Mouse (Mus musculus): ENCODE results near the gene Zfp687.
"Not testable (repeated sequence)": the region's sequence is repeated elsewhere in the genome, so short reads cannot be mapped to it uniquely, and the experiment has no call there.

The Zfp687 gene

GRCm38 (mm10) chr3:95015337-95015872 lies at the start of gene Zfp687:
Gene Zfp687 (minus strand): TSS chr3:95015448.
- DNase-seq (ENCODE audit: low read depth, low spot score): peak; percentile 99

DNA sequence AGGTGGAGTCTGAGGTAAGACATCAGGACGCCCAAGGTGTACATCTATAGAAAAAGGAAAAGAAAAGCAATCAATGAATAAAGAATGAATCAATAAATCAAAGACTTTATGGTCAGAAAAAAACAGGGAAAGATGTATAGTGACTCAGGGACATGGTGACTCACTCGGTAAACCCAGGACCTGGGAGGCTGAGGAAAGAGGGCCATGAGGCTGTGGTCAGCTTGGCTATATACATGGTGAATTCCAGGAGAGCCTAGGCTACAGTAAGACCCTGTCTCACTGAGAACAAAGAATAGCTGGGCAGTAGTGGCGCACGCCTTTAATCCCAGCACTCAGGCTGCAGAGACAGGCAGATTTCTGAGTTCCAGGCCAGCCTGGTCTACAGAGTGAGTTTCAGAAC lies 48.5 kb upstream of the Zfp687 start:
- no peak for DNase-seq (ENCODE audit: low read depth, low spot score)

- DNase-seq (ENCODE audit: low read depth, low spot score): no peak
Observed at GRCm38 (mm10) chr3:95058078-95058477, 42.8 kb upstream of the Zfp687 start.

DNA sequence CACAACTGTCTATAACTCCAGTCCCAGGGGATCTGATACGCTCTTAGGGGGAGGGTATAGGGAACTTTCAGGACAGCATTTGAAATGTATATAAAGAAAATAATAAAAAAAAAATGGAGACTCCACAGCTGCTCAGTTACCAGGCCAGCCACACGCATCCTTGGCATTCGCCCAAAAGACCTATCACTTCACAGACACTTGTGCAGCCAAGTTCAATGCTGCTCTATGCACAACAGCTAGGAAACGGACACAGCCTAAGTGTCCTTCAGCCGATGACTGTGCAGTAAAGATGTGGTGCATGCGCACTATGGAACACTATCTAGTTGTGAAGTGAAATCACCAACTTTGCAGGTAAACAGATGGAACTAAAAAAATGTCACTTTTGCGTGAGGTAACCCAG lies 41.0 kb upstream of the Zfp687 start:
- no peak for DNase-seq (ENCODE audit: low read depth, low spot score)

- DNase-seq (ENCODE audit: low read depth, low spot score): no peak
Observed at GRCm38 (mm10) chr3:95054481-95055260, 39.4 kb upstream of the Zfp687 start.

GRCm38 (mm10) chr3:95053701-95054100 lies 38.5 kb upstream of the Zfp687 start:
- no peak for DNase-seq (ENCODE audit: low read depth, low spot score)

- DNase-seq (ENCODE audit: low read depth, low spot score): no peak
Observed at GRCm38 (mm10) chr3:95052959-95053358, 37.7 kb upstream of the Zfp687 start.

GRCm38 (mm10) chr3:95047914-95048313 lies 32.7 kb upstream of the Zfp687 start:
- DNase-seq (ENCODE audit: low read depth, low spot score): no peak

- no peak for DNase-seq (ENCODE audit: low read depth, low spot score)
Observed at GRCm38 (mm10) chr3:95046462-95047057, 31.3 kb upstream of the Zfp687 start.

GRCm38 (mm10) chr3:95043251-95043650 lies 28.0 kb upstream of the Zfp687 start:
- no peak for DNase-seq (ENCODE audit: low read depth, low spot score)

DNA sequence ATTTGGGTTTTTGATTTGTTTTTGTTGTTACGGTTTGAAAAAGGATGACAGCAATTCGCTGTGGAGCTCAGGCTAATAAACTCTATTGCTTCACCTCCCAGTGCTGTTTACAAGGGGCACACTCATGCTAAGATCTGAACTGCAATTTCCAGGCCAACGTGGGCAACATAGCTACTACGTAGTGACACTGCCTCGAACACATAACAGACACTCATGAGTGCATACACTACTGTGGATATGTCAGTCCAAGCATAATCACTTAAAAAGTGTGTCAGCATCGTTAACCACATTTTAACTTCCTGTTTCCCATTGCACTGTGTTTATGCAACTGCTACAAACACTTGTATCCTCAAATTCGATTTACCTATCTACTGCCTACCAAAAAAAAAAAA lies 27.6 kb upstream of the Zfp687 start:
- no peak for DNase-seq (ENCODE audit: low read depth, low spot score)

- DNase-seq (ENCODE audit: low read depth, low spot score): peak; percentile 92
Observed at GRCm38 (mm10) chr3:95042166-95042837, 27.1 kb upstream of the Zfp687 start, which contains the start of gene Psmd4. Gene Psmd4 (minus strand): TSS chr3:95042614.

GRCm38 (mm10) chr3:95041625-95042024 lies 26.4 kb upstream of the Zfp687 start:
- no peak for DNase-seq (ENCODE audit: low read depth, low spot score)

DNA sequence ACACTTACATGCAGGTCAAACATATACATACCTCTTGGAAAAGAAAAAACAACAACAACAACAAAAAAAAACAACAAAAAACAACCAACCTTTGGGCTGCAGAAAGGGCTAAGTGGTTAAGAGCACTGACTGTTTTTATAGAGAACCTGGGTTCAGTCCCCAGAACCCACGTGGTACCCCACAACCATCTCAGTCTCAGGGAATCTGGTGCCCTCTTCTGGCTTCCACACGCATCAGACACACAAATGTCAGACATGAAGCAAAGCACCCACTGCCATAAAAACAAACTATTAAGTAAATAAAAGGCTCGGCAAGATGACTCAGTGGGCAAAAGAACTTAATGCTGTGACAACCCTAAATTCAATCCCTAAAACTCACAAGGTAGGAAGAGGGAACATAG lies 14.7 kb upstream of the Zfp687 start:
- DNase-seq (ENCODE audit: low read depth, low spot score): no peak

GRCm38 (mm10) chr3:95029291-95029827 lies 14.1 kb upstream of the Zfp687 start:
- not testable (repeated sequence) for DNase-seq (ENCODE audit: low read depth, low spot score)

DNA sequence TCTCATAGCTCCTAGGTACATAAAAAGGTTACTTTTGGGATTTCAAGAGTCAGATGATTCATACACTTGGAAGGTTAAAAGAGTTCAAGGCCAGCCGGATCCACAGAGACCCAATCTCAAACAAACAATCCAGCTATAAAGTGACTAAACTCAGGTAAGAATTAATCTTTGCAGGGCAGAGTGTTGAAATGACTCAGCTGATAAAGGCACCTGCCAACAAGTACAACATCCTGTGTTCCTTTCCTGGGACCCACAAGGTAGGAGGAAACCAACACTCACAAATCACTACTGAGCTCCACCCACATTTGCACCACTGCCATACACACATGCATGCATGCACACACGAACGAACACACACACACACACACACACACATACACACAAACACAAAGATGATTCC lies 13.4 kb upstream of the Zfp687 start:
- no peak for DNase-seq (ENCODE audit: low read depth, low spot score)

DNA sequence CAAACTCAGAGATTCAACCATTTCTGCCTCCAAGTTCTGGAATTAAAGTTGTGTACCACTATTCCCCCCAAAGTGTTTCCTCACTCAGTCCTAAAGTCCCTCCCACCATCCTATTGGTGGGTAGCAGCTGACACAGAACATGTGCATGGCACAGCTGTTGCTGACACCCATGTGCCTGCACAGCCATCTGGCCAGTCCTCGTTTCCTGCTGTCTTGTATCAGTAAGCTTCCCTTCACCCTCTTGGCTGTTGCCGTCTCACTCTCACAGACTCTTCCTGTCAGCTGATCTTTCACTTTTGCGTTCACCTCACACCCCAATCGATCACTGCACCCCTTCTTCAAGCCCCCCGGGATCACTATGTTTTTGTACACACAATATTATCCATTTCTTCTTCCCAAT lies 12.5 kb upstream of the Zfp687 start:
- no peak for DNase-seq (ENCODE audit: low read depth, low spot score)

- DNase-seq (ENCODE audit: low read depth, low spot score): no peak
Observed at GRCm38 (mm10) chr3:95027057-95027645, 11.9 kb upstream of the Zfp687 start.

GRCm38 (mm10) chr3:95025202-95025601 lies 10.0 kb upstream of the Zfp687 start:
- no peak for DNase-seq (ENCODE audit: low read depth, low spot score)

DNA sequence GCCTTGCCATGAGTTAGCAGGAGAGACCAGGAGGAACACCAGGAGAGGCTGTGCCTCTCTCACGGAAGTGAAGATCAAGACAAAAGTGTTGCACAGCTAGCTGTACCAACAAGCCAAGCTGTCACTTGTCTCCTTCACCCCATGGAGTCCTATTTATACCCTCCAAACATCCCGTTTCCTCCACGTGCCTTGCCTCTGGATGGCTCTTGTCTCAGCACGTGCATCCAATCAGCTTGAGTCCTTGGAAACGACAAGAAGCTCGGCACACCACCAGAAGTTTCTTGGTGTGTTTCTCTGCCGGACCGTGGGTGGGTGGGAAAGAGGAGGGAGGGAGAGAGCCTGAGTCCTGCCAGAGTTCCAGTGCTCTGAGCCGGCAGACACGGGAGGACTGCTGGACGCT lies 9.3 kb upstream of the Zfp687 start:
- DNase-seq (ENCODE audit: low read depth, low spot score): no peak

DNA sequence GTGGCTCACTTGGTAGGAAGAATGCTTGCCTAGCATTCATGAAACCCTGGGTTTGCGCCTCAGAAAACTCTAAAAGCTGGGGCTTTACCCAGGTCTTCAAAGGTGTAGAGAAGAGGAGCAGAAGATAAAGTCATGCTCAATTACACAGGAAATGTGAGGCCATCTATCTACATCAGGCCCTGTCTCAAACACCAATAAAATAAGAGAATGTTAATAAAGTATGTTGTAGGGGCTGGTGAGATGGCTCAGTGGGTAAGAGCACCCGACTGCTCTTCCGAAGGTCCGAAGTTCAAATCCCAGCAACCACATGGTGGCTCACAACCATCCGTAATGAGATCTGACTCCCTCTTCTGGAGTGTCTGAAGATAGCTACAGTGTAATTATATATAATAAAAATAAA lies 5.7 kb upstream of the Zfp687 start:
- not testable (repeated sequence) for DNase-seq (ENCODE audit: low read depth, low spot score)

GRCm38 (mm10) chr3:95018741-95019140 lies 3.5 kb upstream of the Zfp687 start:
- no peak for DNase-seq (ENCODE audit: low read depth, low spot score)

All from retina, adult 2 months (tissue).